Mouse (Mus musculus): ENCODE measurements at regions not wholly inside any gene's neighbourhood (a gene's known extent, or its start where the extent isn't known, plus 50 kb on each side); places are given as distances from the start of the nearest gene placed in this dataset.
A peak's percentile ranks its signal among the peaks of the same experiment; 100 is the strongest.
"Not testable (repeated sequence)": the region's sequence is repeated elsewhere in the genome, so short reads cannot be mapped to it uniquely, and the experiment has no call there.

DNA sequence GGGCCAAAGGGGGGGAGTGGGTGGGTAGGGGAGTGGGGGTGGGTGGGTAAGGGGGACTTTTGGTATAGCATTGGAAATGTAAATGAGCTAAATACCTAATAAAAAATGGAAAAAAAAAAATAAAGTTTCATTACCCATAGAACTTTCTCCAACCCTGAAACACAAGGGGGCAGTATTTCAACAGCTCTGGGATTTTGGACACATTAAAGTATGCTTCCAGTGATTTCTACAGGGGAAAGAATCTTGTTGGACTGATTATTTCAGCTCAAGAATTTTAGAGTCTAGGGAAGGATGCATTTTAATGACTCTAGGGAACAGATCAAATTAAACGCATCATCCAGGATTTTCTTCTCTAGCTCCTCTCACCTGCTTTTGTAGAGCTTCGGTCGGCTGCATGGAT, 345.9 kb downstream of the Nrcam start:
- not testable (repeated sequence) for H3K4me3 ChIP-seq (ENCODE audit: insufficient read depth, low read length); H3K27ac ChIP-seq (ENCODE audit: insufficient read depth, low read length); H3K4me1 ChIP-seq (ENCODE audit: control insufficient read depth, insufficient read depth, low read length)

DNA sequence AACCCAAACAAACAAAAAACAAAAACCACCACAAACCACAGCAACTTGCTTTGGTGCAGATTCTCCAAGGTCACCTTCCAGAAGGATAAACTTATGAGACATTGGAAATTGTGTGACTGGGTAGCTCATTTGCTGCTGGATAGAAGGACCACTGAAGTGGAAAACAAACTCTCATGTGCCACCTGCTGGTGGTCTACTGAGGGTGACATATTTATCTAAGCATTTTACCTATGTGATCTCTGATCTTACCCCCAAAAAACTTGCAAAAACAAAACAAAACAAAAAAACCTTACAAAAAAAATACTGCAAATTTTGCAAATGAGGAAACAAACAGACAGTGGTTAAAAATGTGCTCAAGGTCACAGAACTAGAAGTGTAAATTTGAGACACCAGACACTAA, 346.3 kb downstream of the Nrcam start:
- H3K4me1 ChIP-seq (ENCODE audit: control insufficient read depth, insufficient read depth, low read length) = no peaks in the 10 kb centered on the region
- no peak overlapping the region for H3K27ac ChIP-seq (ENCODE audit: insufficient read depth, low read length)
- no peak for TF ChIP-seq POLR2A (IDR thresholded peaks at IDR 0.05; ENCODE audit: extremely low read depth, insufficient read depth, low read length)
- 0 out of 2 replicates have a peak, but pooled peaks have one; percentile 6 for TF ChIP-seq CTCF (IDR thresholded peaks at IDR 0.05; ENCODE audit: extremely low read depth, insufficient read depth, low read length)
- no peak overlapping the region for H3K4me3 ChIP-seq (ENCODE audit: insufficient read depth, low read length)
